Mouse (Mus musculus) MEL (cell line): ENCODE results near the gene Dnm1. TPM values are rescaled to one million over a fixed set of nuclear protein-coding genes. Genes with fewer than 3 reads are reported as not detected.

Experiments used
- DNase-seq: peaks from one replicate; pipeline ENCODE4 v3.0.0; 2011; ENCODE audit warnings: low read depth, low spot score
- H3K27ac ChIP-seq: 2 replicates; pipeline ENCODE4 v1.5.1; 2012; ENCODE audit warnings: low read depth, mild to moderate bottlenecking, control low read depth, low read length, moderate library complexity; ENCODE audit not compliant: control insufficient read depth
- H3K27me3 ChIP-seq, 2 experiments: fragments of 150-350 bp in 1 of 2; sonication (generic) in 1 of 2; 2 replicates each; pipeline ENCODE4 v1.6.1; 2012; ENCODE audit warnings: low read length in 2 of 2, mild to moderate bottlenecking in 2 of 2, improper control_type of control experiment in 1 of 2, moderate library complexity in 1 of 2; ENCODE audit not compliant: insufficient read depth in 2 of 2, control insufficient read depth in 1 of 2
- H3K36me3 ChIP-seq, 2 experiments: 2 replicates each; pipeline ENCODE4 v1.6.1; 2012 to 2014; ENCODE audit warnings: low read length in 2 of 2, improper control_type of control experiment in 1 of 2, inconsistent platforms in 1 of 2, mild to moderate bottlenecking in 1 of 2; ENCODE audit not compliant: insufficient read depth in 2 of 2, control insufficient read depth in 1 of 2
- H3K4me1 ChIP-seq, 2 experiments: fragments of 150-350 bp in 1 of 2; sonication (generic) in 1 of 2; 2 replicates each; pipeline ENCODE4 v1.6.1; 2012; ENCODE audit warnings: low read length in 2 of 2, improper control_type of control experiment in 1 of 2, mild to moderate bottlenecking in 1 of 2; ENCODE audit not compliant: insufficient read depth in 2 of 2, control insufficient read depth in 1 of 2
- H3K4me3 ChIP-seq, 2 experiments: fragments of 150-350 bp in 1 of 2; sonication (generic) in 1 of 2; 2 replicates each; pipeline ENCODE4 v1.5.1; 2012; ENCODE audit warnings: low read depth in 2 of 2, low read length in 2 of 2, mild to moderate bottlenecking in 2 of 2, moderate library complexity in 2 of 2, control low read depth in 1 of 2, improper control_type of control experiment in 1 of 2; ENCODE audit not compliant: control insufficient read depth in 1 of 2, insufficient read depth in 1 of 2
- H3K79me2 ChIP-seq: 2 replicates; pipeline ENCODE4 v1.6.1; 2012; ENCODE audit warnings: mild to moderate bottlenecking, low read length, moderate library complexity; ENCODE audit not compliant: control insufficient read depth, poor library complexity, insufficient read depth
- H3K9ac ChIP-seq: 2 replicates; pipeline ENCODE4 v1.6.1; 2012; ENCODE audit warnings: low read depth, mild to moderate bottlenecking, control low read depth, low read length, moderate library complexity; ENCODE audit not compliant: control insufficient read depth, poor library complexity, severe bottlenecking
- H3K9me3 ChIP-seq: fragments of 150-350 bp; sonication (generic); replicated peaks from 2 replicates; pipeline ENCODE4 v1.6.1; 2012; ENCODE audit warnings: mild to moderate bottlenecking, low read length, improper control_type of control experiment, moderate library complexity; ENCODE audit not compliant: insufficient read depth
- CHD1 ChIP-seq: IDR thresholded peaks from 2 replicates; pipeline ENCODE4 v1.6.1; 2012; ENCODE audit warnings: low read depth, mild to moderate bottlenecking, inconsistent platforms, low read length, improper control_type of control experiment
- CHD2 ChIP-seq: IDR thresholded peaks from 2 replicates; pipeline ENCODE4 v1.6.1; 2011; ENCODE audit warnings: low read length, improper control_type of control experiment
- ELF1 ChIP-seq: IDR thresholded peaks from 2 replicates; pipeline ENCODE4 v1.6.1; 2014; ENCODE audit warnings: low read depth, mild to moderate bottlenecking, inconsistent platforms, low read length, improper control_type of control experiment, moderate library complexity
- EP300 ChIP-seq, 2 experiments: IDR thresholded peaks; 2 replicates each; pipeline ENCODE4 v1.6.1; 2011; ENCODE audit warnings: improper control_type of control experiment in 2 of 2, low read length in 2 of 2, low read depth in 1 of 2, mild to moderate bottlenecking in 1 of 2
- GABPA ChIP-seq: IDR thresholded peaks from 2 replicates; pipeline ENCODE4 v1.6.1; 2012; ENCODE audit warnings: low read depth, mild to moderate bottlenecking, inconsistent platforms, low read length, improper control_type of control experiment, moderate library complexity
- GATA1 ChIP-seq: IDR thresholded peaks from 2 replicates; pipeline ENCODE4 v1.6.1; 2011; ENCODE audit warnings: low read depth, low read length, improper control_type of control experiment
- HCFC1 ChIP-seq: IDR thresholded peaks from 2 replicates; pipeline ENCODE4 v1.6.1; 2012; ENCODE audit warnings: low read depth, mild to moderate bottlenecking, inconsistent platforms, low read length, improper control_type of control experiment, moderate library complexity
- MAX ChIP-seq: IDR thresholded peaks from 2 replicates; pipeline ENCODE4 v1.6.1; 2011; ENCODE audit warnings: low read length, improper control_type of control experiment
- MAZ ChIP-seq: IDR thresholded peaks from 2 replicates; pipeline ENCODE4 v1.6.1; 2012; ENCODE audit warnings: low read depth, mild to moderate bottlenecking, inconsistent platforms, low read length, improper control_type of control experiment
- MEF2A ChIP-seq: IDR thresholded peaks from 2 replicates; pipeline ENCODE4 v1.6.1; 2014; ENCODE audit warnings: low read depth, mild to moderate bottlenecking, inconsistent platforms, low read length, improper control_type of control experiment; ENCODE audit not compliant: poor library complexity, insufficient replicate concordance, severe bottlenecking; ENCODE audit errors: extremely low read depth
- MXI1 ChIP-seq: IDR thresholded peaks from 2 replicates; pipeline ENCODE4 v1.6.1; 2011; ENCODE audit warnings: mild to moderate bottlenecking, low read depth, low read length, improper control_type of control experiment
- MYC ChIP-seq: IDR thresholded peaks from 2 replicates; pipeline ENCODE4 v1.6.1; 2011; ENCODE audit warnings: low read depth, mild to moderate bottlenecking, low read length, improper control_type of control experiment, moderate library complexity
- NRF1 ChIP-seq: IDR thresholded peaks from 2 replicates; pipeline ENCODE4 v1.6.1; 2014; ENCODE audit warnings: low read depth, mild to moderate bottlenecking, inconsistent platforms, low read length, improper control_type of control experiment, moderate library complexity; ENCODE audit not compliant: poor library complexity, insufficient read depth, severe bottlenecking
- POLR2AphosphoS2 ChIP-seq: IDR thresholded peaks from 2 replicates; pipeline ENCODE4 v1.6.1; 2011; ENCODE audit warnings: low read length, improper control_type of control experiment
- RAD21 ChIP-seq: IDR thresholded peaks from 2 replicates; pipeline ENCODE4 v1.6.1; 2011; ENCODE audit warnings: mild to moderate bottlenecking, low read depth, low read length, improper control_type of control experiment
- RCOR1 ChIP-seq: IDR thresholded peaks from 2 replicates; pipeline ENCODE4 v1.6.1; 2012; ENCODE audit warnings: low read depth, mild to moderate bottlenecking, inconsistent platforms, low read length, improper control_type of control experiment
- SIN3A ChIP-seq: IDR thresholded peaks from 2 replicates; pipeline ENCODE4 v1.6.1; 2012; ENCODE audit warnings: low read length, improper control_type of control experiment, inconsistent platforms
- SMC3 ChIP-seq: IDR thresholded peaks from 2 replicates; pipeline ENCODE4 v1.6.1; 2011; ENCODE audit warnings: low read depth, low read length, improper control_type of control experiment
- TBP ChIP-seq: IDR thresholded peaks from 2 replicates; pipeline ENCODE4 v1.8.0; 2011; ENCODE audit warnings: low read depth, low read length, improper control_type of control experiment
- UBTF ChIP-seq: IDR thresholded peaks from 2 replicates; pipeline ENCODE4 v1.6.1; 2012; ENCODE audit warnings: low read depth, mild to moderate bottlenecking, inconsistent platforms, low read length, improper control_type of control experiment, moderate library complexity, borderline replicate concordance; ENCODE audit not compliant: insufficient read depth
- USF1 ChIP-seq: IDR thresholded peaks from 2 replicates; pipeline ENCODE4 v1.6.1; 2014; ENCODE audit warnings: low read depth, mild to moderate bottlenecking, inconsistent platforms, low read length, improper control_type of control experiment, moderate library complexity
- ZC3H11A ChIP-seq: IDR thresholded peaks from 2 replicates; pipeline ENCODE4 v1.6.1; 2012; ENCODE audit warnings: low read depth, mild to moderate bottlenecking, inconsistent platforms, low read length, improper control_type of control experiment
- ZKSCAN1 ChIP-seq: IDR thresholded peaks from 2 replicates; pipeline ENCODE4 v1.6.1; 2012; ENCODE audit warnings: low read depth, mild to moderate bottlenecking, inconsistent platforms, low read length, improper control_type of control experiment, moderate library complexity
- ZMIZ1 ChIP-seq: IDR thresholded peaks from 2 replicates; pipeline ENCODE4 v1.6.1; 2012; ENCODE audit warnings: low read depth, mild to moderate bottlenecking, inconsistent platforms, low read length, improper control_type of control experiment, moderate library complexity
- polyA plus RNA-seq, 2 experiments: library from polyadenylated mRNA; stranded (reverse) in 1 of 2; unstranded in 1 of 2; fragments of >175 nt in 1 of 2; fragments of >200 nt in 1 of 2; gene quantifications; 2 replicates each; pipeline versions ENCODE4 v1.2.1 to v1.2.4; 2012; ENCODE audit warnings: low replicate concordance in 2 of 2, low read depth in 1 of 2; ENCODE audit not compliant: insufficient read length in 2 of 2, insufficient read depth in 1 of 2, missing spikeins in 1 of 2
- total RNA-seq: library from RNA; depleted of rRNA; stranded (reverse); fragments of 300-350 nt; gene quantifications from 2 replicates; pipeline ENCODE4 v1.2.3, GENCODE M21; 2012

The Dnm1 gene
- total and polyA plus RNA-seq, 3 experiments = 0.42 to 5.0 TPM; not detected in 1

DNA sequence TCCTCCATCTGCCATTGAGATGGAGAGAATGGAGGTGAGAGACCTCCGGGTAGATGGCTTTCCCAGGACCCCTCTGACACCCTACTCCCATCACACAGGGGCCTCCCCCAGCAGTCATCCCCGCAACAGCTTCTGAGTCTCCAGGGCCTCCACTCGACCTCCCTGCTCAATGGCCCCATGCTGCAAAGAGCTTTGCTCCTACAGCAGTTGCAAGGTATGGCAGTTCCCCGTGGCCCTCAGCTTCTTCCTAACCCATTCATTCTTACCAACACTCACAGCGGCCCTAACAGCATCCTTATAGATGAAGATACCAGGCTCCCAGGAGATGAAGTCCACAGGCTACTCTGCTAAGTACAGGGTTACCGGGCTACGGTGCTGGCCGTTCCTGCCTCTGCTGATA, 11.0 kb upstream of the Dnm1 start:
- no peak overlapping the region for H3K4me3 ChIP-seq

DNA sequence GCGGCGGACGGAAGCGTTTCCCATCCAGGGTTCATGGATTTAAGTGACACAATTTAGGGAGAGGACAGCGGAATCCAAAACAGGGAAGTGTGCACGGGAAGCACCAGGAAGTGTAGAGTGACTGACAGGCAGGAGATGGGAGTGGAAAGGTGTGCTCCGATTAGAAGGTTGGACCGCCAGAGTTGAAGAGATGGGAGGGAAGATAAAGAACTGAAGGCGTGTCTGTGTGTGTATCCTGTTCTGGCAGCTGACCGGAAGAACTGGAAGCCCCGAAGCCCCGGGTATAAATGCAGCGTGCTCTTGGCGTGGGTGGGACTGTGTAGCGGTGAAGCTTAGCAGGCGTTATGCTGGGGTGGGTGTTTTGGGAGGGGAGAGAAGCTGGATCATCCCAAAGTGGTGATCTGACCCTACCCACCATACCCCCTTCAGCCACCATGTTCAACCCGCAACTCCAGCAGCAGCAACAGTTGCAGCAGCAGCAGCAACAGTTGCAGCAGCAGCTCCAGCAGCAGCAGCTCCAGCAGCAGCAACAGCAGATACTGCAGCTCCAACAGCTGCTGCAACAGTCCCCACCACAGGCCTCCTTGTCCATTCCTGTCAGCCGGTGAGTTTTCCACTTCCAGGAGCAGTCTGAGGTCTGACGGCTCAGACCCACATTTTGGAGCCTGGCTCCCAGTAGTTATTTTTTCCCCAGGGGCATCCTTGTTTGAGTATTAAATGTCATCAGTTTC, 10.4 kb upstream of the Dnm1 start:
- Histone ChIP-seq H3K79me2 (peaks cover 6% of the 10 kb centered on the region; the same call in 1 of the 2 replicates), H3K27ac (peak overlapping the region; percentile 68)
- TF ChIP-seq HCFC1 = no peak
- TF ChIP-seq GABPA = no peak
- peak; percentile 53; the same call in 1 of the 2 replicates for TF ChIP-seq TBP
- no peak for TF ChIP-seq ZMIZ1
- TF ChIP-seq UBTF = no peak
- TF ChIP-seq EP300 (IDR thresholded peaks at IDR 0.05; ENCODE audit: low read depth in 1 of 2, low read length in 2 of 2) = no peak
- TF ChIP-seq RAD21 = no peak
- TF ChIP-seq GATA1 = peak; percentile 85
- TF ChIP-seq CHD1 = 0 out of 2 replicates have a peak, but pooled peaks have one; percentile 9
- TF ChIP-seq ZC3H11A = no peak
- peak; percentile 68 for TF ChIP-seq MAX
- peak; percentile 60 for TF ChIP-seq ELF1
- TF ChIP-seq MAZ = no peak
- TF ChIP-seq SIN3A = peak; percentile 18; the same call in 1 of the 2 replicates
- peak; percentile 55; the same call in 1 of the 2 replicates for TF ChIP-seq MXI1
- TF ChIP-seq NRF1 = no peak
- TF ChIP-seq CHD2 = no peak
- peak; percentile 68; the same call in 1 of the 2 replicates for TF ChIP-seq MYC
- peak; percentile 65; the same call in 1 of the 2 replicates for TF ChIP-seq USF1

More for the DNA sequence above, 11.0 kb upstream of the Dnm1 start:
- Histone ChIP-seq H3K79me2 (peaks cover 6% of the 10 kb centered on the region; the same call in 1 of the 2 replicates), H3K27me3 (peaks cover 0 to 2% of the 10 kb centered on the region in 2 experiments; a peak in 2 of 4 replicates), H3K9me3 (no peaks in the 10 kb centered on the region), H3K4me1 (peaks cover 0 to 6% of the 10 kb centered on the region in 2 experiments; a peak in 2 of 4 replicates), H3K27ac (no peak overlapping the region), H3K9ac (no peak overlapping the region), H3K36me3 (peaks cover 2 to 3% of the 10 kb centered on the region in 2 experiments)
- DNase-seq = no peak
- TF ChIP-seq RCOR1 (no peak), POLR2AphosphoS2 (no peak), SMC3 (no peak), NRF1 (no peak), ZMIZ1 (no peak), MYC (no peak), ZKSCAN1 (no peak), MEF2A (no peak)

More for the DNA sequence above, 10.4 kb upstream of the Dnm1 start:
- no peak for DNase-seq
- Histone ChIP-seq H3K27me3 (peaks cover 0 to 3% of the 10 kb centered on the region in 2 experiments; a peak in 3 of 4 replicates), H3K9ac (peak overlapping the region; percentile 82), H3K4me3 (peak overlapping the region; percentile 70 to 80), H3K4me1 (peaks cover 0 to 6% of the 10 kb centered on the region in 2 experiments; a peak in 2 of 4 replicates), H3K9me3 (no peaks in the 10 kb centered on the region), H3K36me3 (peaks cover 2 to 3% of the 10 kb centered on the region in 2 experiments)
